Mouse (Mus musculus) cortical plate, adult 2 months (tissue): Measurements from ENCODE around the gene Mxi1.

ENCODE experiments used
- CTCF ChIP-seq: fragments of 200-500 bp; IDR thresholded peaks from 2 replicates; pipeline ENCODE4 v1.5.1; 2011; ENCODE audit warnings: mild to moderate bottlenecking, control low read depth, low read length; ENCODE audit not compliant: insufficient read depth; ENCODE audit errors: extremely low read depth
- POLR2A ChIP-seq: fragments of 200-500 bp; IDR thresholded peaks from 2 replicates; pipeline ENCODE4 v1.6.1; 2011; ENCODE audit warnings: mild to moderate bottlenecking, low read length, control low read depth; ENCODE audit not compliant: insufficient read depth; ENCODE audit errors: extremely low read depth

GRCm38 (mm10) chr19:53331882-53332500 lies 21.7 kb downstream of the Mxi1 start:
- TF ChIP-seq CTCF (no peak), POLR2A (no peak)
